Mouse (Mus musculus) heart, adult 2 months (tissue): Measurements from ENCODE around the gene Ispd. TPM values are rescaled to one million over a fixed set of nuclear protein-coding genes. Genes with fewer than 3 reads are reported as not detected.

Experiments used
- DNase-seq, 2 experiments: peaks; one replicate each; pipeline ENCODE4 v3.0.0; 2021
- H3K27ac ChIP-seq: fragments of 200-600 bp; 2 replicates; pipeline ENCODE4 v1.8.1; 2022
- H3K27me3 ChIP-seq: fragments of 200-500 bp; 2 replicates; pipeline ENCODE4 v1.6.1; 2012; ENCODE audit warnings: mild to moderate bottlenecking, low read length, inconsistent platforms, mixed read lengths; ENCODE audit not compliant: control insufficient read depth, insufficient read depth
- H3K36me3 ChIP-seq: fragments of 200-500 bp; 2 replicates; pipeline ENCODE4 v1.6.1; 2012; ENCODE audit warnings: low read length, inconsistent platforms; ENCODE audit not compliant: control insufficient read depth, insufficient read depth
- H3K4me1 ChIP-seq: fragments of 200-500 bp; 2 replicates; pipeline ENCODE4 v1.6.1; 2011; ENCODE audit warnings: low read length; ENCODE audit not compliant: control insufficient read depth, insufficient read depth
- H3K4me3 ChIP-seq: fragments of 200-600 bp; 2 replicates; pipeline ENCODE4 v1.8.1; 2022
- H3K79me2 ChIP-seq: fragments of 200-500 bp; replicated peaks from 2 replicates; pipeline ENCODE4 v1.6.1; 2012; ENCODE audit warnings: mild to moderate bottlenecking, inconsistent platforms, low read length, moderate library complexity, mixed read lengths; ENCODE audit not compliant: control insufficient read depth, insufficient read depth
- H3K9ac ChIP-seq: fragments of 200-500 bp; 2 replicates; pipeline ENCODE4 v1.6.1; 2012; ENCODE audit warnings: low read depth, mild to moderate bottlenecking, control low read depth, inconsistent platforms, low read length, mixed read lengths
- CTCF ChIP-seq: fragments of 200-600 bp; IDR thresholded peaks from 2 replicates; pipeline ENCODE4 v1.8.1; 2022; ENCODE audit warnings: antibody characterized with exemption, mild to moderate bottlenecking, moderate library complexity
- EP300 ChIP-seq: fragments of 200-500 bp; IDR thresholded peaks from 2 replicates; pipeline ENCODE4 v1.6.1; 2011; ENCODE audit warnings: low read depth, low read length, control low read depth; ENCODE audit not compliant: insufficient read depth
- POLR2A ChIP-seq: fragments of 200-500 bp; IDR thresholded peaks from 2 replicates; pipeline ENCODE4 v1.6.1; 2011; ENCODE audit warnings: mild to moderate bottlenecking, low read depth, low read length, control low read depth; ENCODE audit not compliant: insufficient read depth
- WGBS: fragments of 180-500 bp; shearing (Covaris S2); methylation state at CpG from one replicate; pipeline ENCODE4 v1.1.7; 2018; 5-methylcytosine and 5-hydroxymethylcytosine counted together
- intact Hi-C: fragments of 180-260 bp; cut with DNase I; formaldehyde crosslinking; loops from one replicate; pipeline ENCODE4 v1.15.1; 2025
- polyA plus RNA-seq: library from polyadenylated mRNA; depleted of rRNA; stranded (reverse); fragments of >200 nt; gene quantifications from 2 replicates; pipeline ENCODE4 v1.2.3, GENCODE M21; 2012
- total RNA-seq, 2 experiments: library from RNA; stranded (reverse); gene quantifications; 2 replicates each; pipeline ENCODE4 v1.2.3; 2021

Gene Ispd
- total and polyA plus RNA-seq, 3 experiments: 2.0 to 5.1 (median 4.4) TPM

GRCm38 (mm10) chr12:36681779-36682178, 300.5 kb downstream of the Ispd start:
- WGBS: 69% methylated on average over 6 of the region's 6 CpGs
- intact Hi-C loops: loop anchor here (10.0 kb wide), 1 partner anchor 763 kb away; no protein-coding TSS in a partner anchor
- Histone ChIP-seq H3K36me3 (no peaks in the 10 kb centered on the region), H3K27me3 (no peaks in the 10 kb centered on the region), H3K4me1 (no peaks in the 10 kb centered on the region), H3K79me2 (no peaks in the 10 kb centered on the region), H3K27ac (no peak overlapping the region), H3K4me3 (no peak overlapping the region), H3K9ac (no peak overlapping the region)
- TF ChIP-seq EP300 (no peak), POLR2A (no peak), CTCF (peak; percentile 63)
- no peak for DNase-seq

GRCm38 (mm10) chr12:36694072-36694471, 312.8 kb downstream of the Ispd start:
- no peaks in the 10 kb centered on the region for H3K79me2 ChIP-seq
- intact Hi-C loops: no loop called here
- WGBS: 78% methylated on average over 2 of the region's 2 CpGs
- H3K36me3 ChIP-seq: no peaks in the 10 kb centered on the region
- no peaks in the 10 kb centered on the region for H3K4me1 ChIP-seq
- no peak for TF ChIP-seq POLR2A
- TF ChIP-seq CTCF: no peak
- TF ChIP-seq EP300: no peak
- H3K4me3 ChIP-seq: no peak overlapping the region
- no peaks in the 10 kb centered on the region for H3K27me3 ChIP-seq
- no peak overlapping the region for H3K27ac ChIP-seq
- no peak overlapping the region for H3K9ac ChIP-seq
- no peak for DNase-seq

- H3K4me1 ChIP-seq: no peaks in the 10 kb centered on the region
- H3K27ac ChIP-seq: no peak overlapping the region
- intact Hi-C loops: no loop called here
- TF ChIP-seq POLR2A: no peak
- TF ChIP-seq CTCF: peak; percentile 42
- no peaks in the 10 kb centered on the region for H3K79me2 ChIP-seq
- H3K4me3 ChIP-seq: no peak overlapping the region
- no peaks in the 10 kb centered on the region for H3K36me3 ChIP-seq
- 45% methylated on average over 1 of the region's 1 CpGs for WGBS
- H3K9ac ChIP-seq: no peak overlapping the region
- H3K27me3 ChIP-seq: no peaks in the 10 kb centered on the region
- DNase-seq: no peak
These were observed 323.1 kb downstream of the Ispd start for GRCm38 (mm10) chr12:36704380-36704779.

- Histone ChIP-seq H3K27me3 (no peaks in the 10 kb centered on the region), H3K4me3 (no peak overlapping the region), H3K27ac (no peak overlapping the region), H3K36me3 (no peaks in the 10 kb centered on the region), H3K79me2 (no peaks in the 10 kb centered on the region), H3K9ac (no peak overlapping the region), H3K4me1 (no peaks in the 10 kb centered on the region)
- 43% methylated on average over 1 of the region's 1 CpGs for WGBS
- DNase-seq: no peak
- intact Hi-C loops: no loop called here
- TF ChIP-seq POLR2A (no peak), CTCF (no peak), EP300 (no peak)
These were observed 327.6 kb downstream of the Ispd start for GRCm38 (mm10) chr12:36708810-36709209.

- peak overlapping the region; percentile 35 for H3K4me3 ChIP-seq
- TF ChIP-seq CTCF: peak; percentile 86
- TF ChIP-seq POLR2A: no peak
- 0 out of 2 replicates have a peak, but pooled peaks have one; percentile 18 for TF ChIP-seq EP300
- H3K27me3 ChIP-seq: no peaks in the 10 kb centered on the region
- peak; percentile 22 to 37 for DNase-seq
- 7% methylated on average over 17 of the region's 17 CpGs for WGBS
- H3K79me2 ChIP-seq: no peaks in the 10 kb centered on the region
- H3K27ac ChIP-seq: peak overlapping the region; percentile 75
- H3K36me3 ChIP-seq: peaks cover 1% of the 10 kb centered on the region
- intact Hi-C loops: loop anchor here (1.0 to 10.0 kb wide), 4 partner anchors 300 to 736 kb away; partner anchors contain the start of gene Agmo
- peaks cover 2% of the 10 kb centered on the region for H3K4me1 ChIP-seq
- H3K9ac ChIP-seq: peak overlapping the region; percentile 74
These were observed 332.8 kb downstream of the Ispd start for GRCm38 (mm10) chr12:36713866-36714662.

- H3K9ac ChIP-seq: no peak overlapping the region
- intact Hi-C loops: loop anchor here (5.0 to 10.0 kb wide), 2 partner anchors 215 to 527 kb away; partner anchors contain the start of gene Agmo
- peak overlapping the region; percentile 31 for H3K4me3 ChIP-seq
- 66% methylated on average over 5 of the region's 5 CpGs for WGBS
- no peaks in the 10 kb centered on the region for H3K79me2 ChIP-seq
- TF ChIP-seq POLR2A: no peak
- TF ChIP-seq CTCF: no peak
- no peak for TF ChIP-seq EP300
- H3K4me1 ChIP-seq: peaks cover 3% of the 10 kb centered on the region
- peak overlapping the region; percentile 57 for H3K27ac ChIP-seq
- H3K27me3 ChIP-seq: no peaks in the 10 kb centered on the region
- DNase-seq: no peak
- H3K36me3 ChIP-seq: peaks cover 4% of the 10 kb centered on the region
These were observed 336.3 kb downstream of the Ispd start for GRCm38 (mm10) chr12:36717526-36717925.
